Mouse (Mus musculus): ENCODE data around the gene Trpc2.

- TF ChIP-seq CTCF (IDR thresholded peaks at IDR 0.05; ENCODE audit: low read depth) (no peak), EP300 (IDR thresholded peaks at IDR 0.05; ENCODE audit: low read depth) (no peak)
Observed at GRCm38 (mm10) chr7:102116579-102117331, 33.8 kb downstream of the Trpc2 start, which contains the start of gene Chrna10.

Measured in heart, postnatal 0 days (tissue).